Mouse (Mus musculus): Measurements from ENCODE around the gene Mfap1a. TPM values are rescaled to one million over a fixed set of nuclear protein-coding genes. Genes with fewer than 3 reads are reported as not detected.
A peak's percentile ranks its signal among the peaks of the same experiment; 100 is the strongest.
"Not testable (repeated sequence)": the region's sequence is repeated elsewhere in the genome, so short reads cannot be mapped to it uniquely, and the experiment has no call there.

Gene Mfap1a
- total RNA-seq (2015), result 20.5 and 25.2 TPM in 2 replicates
- 33.5 and 39.0 TPM in 2 replicates for total RNA-seq (2017)

DNA sequence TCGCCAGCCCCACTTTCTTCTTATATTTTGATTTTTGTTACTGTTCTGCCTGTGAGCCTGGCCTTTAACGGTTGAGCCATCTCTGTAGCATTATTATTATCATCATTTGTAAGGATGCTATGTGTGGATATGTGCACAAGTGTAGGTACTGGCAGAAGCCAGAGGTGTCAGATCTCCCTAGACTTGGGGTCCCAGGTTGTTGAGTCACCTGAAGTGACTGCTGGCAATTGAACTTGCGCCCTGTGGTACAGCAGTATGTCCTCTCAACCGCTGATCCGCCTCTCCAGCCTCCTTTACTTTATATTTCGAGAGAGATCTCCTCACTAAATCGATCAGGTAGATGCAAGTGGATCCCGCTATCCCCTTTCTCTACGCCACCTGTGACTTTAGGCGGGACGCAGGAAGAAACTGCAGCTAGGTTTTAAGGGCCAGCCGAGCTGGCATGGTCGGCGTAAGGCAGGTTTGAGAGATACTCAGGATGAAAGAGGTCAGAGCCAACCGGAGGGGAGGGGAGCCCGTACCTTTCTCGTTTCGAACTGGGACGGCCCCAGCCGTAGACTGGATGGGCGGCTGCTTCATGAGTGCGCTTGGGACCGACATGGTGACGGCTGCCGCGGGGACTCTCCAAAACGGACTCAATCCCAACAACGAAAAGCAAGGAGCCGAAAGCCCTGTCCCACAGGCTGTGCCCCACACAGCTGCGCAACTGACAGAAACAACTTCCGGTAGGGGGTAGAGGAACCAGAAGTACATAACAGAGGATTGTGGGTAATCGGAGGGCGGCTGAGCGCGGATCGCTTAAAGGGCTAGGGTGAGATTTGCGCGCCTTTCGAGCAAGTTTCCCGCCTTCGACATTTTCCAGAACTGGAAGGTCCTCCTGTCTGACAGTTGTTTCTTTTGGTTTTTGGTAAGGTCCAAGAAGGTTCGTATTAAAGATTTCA is at the start of gene Mfap1a, which contains the start of gene Wdr76:
Mfap1a (minus strand) TSS at position 724 of the 941 bp plus-strand sequence.
Wdr76 (plus strand) TSS at position 782 of the 941 bp plus-strand sequence.
- peak; percentile 98 for ATAC-seq (replicated peaks; ENCODE audit: poor library complexity)

GRCm38 (mm10) chr2:121551271-121551670 is 44.8 kb upstream of the Mfap1a start:
- no peak for ATAC-seq (replicated peaks; ENCODE audit: poor library complexity)

DNA sequence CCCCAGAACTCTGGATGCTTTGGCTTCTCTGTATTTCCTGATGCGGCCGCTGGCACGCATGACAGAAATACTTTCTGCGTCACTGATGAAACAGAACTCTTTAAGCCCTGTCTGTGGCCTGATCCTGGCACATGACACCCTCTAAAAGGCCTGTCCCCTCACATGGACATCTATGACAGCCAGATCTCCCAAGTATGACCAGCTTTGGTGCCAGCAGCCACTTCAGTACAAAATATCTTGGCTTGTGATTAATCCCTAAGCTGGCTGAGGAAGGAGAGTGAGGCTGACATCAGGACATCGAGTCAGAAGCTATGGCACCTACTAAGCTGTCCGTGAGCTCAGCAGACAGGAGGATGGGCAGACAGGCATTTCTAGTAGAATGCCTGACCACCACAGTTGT is 43.2 kb upstream of the Mfap1a start:
- ATAC-seq (replicated peaks; ENCODE audit: poor library complexity), result no peak

GRCm38 (mm10) chr2:121544829-121545228 is 38.4 kb upstream of the Mfap1a start:
- peak; percentile 63; the same call in 1 of the 2 replicates for ATAC-seq (replicated peaks; ENCODE audit: poor library complexity)

DNA sequence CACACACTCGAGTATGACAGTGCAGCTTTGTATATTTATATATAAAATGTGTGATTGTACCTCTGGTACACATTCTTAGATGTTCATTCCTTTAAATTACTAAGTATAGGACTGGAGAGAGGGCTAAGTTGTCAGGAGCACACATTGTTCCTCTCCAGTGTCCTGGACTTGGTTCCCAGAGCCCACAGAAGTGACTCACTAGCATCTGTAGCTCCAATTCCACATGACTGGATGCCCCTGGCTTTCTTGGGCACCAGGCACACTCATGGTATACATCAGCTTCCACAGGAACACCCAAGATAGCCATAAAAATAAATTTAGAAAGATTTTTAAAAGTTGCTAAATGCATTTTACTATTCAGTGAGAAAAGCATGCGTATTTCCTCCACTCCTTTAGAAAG is 18.6 kb upstream of the Mfap1a start:
- no peak for ATAC-seq (replicated peaks; ENCODE audit: poor library complexity)

DNA sequence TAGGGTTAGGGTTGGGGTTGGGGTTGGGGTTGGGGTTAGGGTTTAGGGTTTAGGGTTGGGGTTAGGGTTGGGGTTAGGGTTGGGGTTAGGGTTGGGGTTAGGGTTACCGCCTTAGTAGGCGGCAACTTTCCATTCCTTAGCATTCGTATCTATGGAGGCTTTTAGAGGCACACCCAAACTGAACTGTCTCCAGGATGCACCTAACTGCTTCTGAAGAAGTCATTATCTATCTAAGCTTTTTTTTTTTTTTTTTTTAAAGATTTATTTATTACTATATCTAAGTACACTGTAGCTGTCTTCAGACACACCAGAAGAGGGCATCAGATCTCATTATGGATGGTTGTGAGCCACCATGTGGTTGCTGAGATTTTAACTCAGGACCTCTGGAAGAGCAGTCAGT is 16.4 kb upstream of the Mfap1a start:
- not testable (repeated sequence) for ATAC-seq (replicated peaks; ENCODE audit: poor library complexity)

DNA sequence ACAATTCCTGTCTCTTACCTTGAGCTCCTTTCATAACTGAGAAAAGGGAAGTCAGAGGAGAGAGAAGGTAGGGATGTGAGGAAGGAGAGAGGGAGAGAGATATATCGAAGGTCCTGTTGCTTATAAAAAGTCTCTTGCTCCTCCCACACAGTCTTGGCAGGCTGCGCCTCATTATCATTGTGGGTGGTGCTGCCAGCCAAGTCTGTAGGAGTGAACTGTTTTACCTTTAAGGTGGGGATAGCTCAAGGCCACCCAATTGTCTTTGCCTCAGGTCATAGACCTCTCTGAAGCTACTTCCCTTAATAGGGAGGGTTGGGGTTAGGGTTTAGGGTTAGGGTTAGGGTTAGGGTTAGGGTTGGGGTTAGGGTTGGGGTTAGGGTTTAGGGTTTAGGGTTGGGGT is 15.5 kb upstream of the Mfap1a start:
- ATAC-seq (replicated peaks; ENCODE audit: poor library complexity), result peak; percentile 69

- ATAC-seq (replicated peaks; ENCODE audit: poor library complexity), result not testable (repeated sequence)
Observed at GRCm38 (mm10) chr2:121518711-121519110, 12.2 kb upstream of the Mfap1a start.

DNA sequence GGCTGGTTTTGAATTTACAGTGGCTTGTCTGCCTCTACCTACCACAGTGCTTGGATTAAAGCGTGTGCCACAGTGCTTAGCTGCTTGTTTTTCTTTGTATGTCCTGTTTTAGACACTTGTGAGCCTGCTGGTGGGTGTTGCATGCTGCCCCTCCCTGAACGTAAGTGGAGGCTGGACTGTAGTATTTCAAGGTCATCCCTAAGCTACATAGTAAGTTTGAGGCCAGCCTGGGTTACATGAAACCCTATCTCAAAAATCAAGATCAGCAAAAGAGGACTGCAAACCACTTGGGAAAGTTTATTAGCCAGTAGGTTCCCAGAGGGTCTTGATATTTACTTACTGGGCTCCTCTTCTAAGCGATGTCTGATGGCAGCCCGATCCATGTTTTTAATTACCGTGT is 11.6 kb upstream of the Mfap1a start:
- ATAC-seq (replicated peaks; ENCODE audit: poor library complexity), result no peak

GRCm38 (mm10) chr2:121514211-121514610 is 7.7 kb upstream of the Mfap1a start:
- no peak for ATAC-seq (replicated peaks; ENCODE audit: poor library complexity)

GRCm38 (mm10) chr2:121512991-121513765 is 6.7 kb upstream of the Mfap1a start:
- ATAC-seq (replicated peaks; ENCODE audit: poor library complexity), result peak; percentile 55

GRCm38 (mm10) chr2:121511401-121511800 is 4.9 kb upstream of the Mfap1a start:
- no peak for ATAC-seq (replicated peaks; ENCODE audit: poor library complexity)

DNA sequence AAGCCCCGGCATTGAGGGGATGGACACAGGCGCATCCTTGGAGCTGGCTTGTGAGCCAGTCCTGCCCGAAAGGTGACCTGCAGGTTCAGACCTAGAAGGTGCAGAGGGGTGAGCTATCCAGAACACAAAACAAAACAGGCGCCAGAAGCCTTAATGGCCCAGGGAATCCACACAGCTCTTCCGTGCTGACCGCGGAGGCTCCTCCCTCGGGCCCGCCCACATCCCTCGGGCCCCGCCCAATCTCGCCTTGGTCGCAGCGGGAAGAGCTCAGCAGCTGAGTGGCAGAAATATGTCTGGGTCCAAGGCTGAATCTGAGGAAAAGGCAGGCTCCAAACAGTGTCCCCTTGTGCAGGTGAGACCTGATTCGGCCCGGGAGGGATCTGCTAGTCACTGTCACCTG is 3.1 kb upstream of the Mfap1a start:
- peak; percentile 56 for ATAC-seq (replicated peaks; ENCODE audit: poor library complexity)

DNA sequence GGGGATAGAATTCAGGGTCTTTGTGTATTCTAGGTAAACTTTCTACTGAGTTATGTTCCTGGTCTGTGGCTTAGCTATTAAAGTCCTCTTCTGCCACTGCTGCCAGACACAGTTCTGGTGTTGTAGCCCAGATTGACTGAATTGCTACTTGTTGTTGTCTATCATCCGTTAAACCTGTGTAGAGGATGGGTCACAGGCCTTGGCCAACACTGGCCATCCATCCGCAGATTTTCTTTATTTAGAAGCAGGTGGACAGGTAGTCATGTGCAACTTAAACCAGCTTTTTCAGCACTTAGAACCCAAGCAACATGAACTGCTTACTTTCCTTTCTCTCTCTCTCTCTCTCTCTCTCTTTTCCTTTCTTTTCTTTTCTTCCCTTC is 1.5 kb upstream of the Mfap1a start:
- no peak for ATAC-seq (replicated peaks; ENCODE audit: poor library complexity)

DNA sequence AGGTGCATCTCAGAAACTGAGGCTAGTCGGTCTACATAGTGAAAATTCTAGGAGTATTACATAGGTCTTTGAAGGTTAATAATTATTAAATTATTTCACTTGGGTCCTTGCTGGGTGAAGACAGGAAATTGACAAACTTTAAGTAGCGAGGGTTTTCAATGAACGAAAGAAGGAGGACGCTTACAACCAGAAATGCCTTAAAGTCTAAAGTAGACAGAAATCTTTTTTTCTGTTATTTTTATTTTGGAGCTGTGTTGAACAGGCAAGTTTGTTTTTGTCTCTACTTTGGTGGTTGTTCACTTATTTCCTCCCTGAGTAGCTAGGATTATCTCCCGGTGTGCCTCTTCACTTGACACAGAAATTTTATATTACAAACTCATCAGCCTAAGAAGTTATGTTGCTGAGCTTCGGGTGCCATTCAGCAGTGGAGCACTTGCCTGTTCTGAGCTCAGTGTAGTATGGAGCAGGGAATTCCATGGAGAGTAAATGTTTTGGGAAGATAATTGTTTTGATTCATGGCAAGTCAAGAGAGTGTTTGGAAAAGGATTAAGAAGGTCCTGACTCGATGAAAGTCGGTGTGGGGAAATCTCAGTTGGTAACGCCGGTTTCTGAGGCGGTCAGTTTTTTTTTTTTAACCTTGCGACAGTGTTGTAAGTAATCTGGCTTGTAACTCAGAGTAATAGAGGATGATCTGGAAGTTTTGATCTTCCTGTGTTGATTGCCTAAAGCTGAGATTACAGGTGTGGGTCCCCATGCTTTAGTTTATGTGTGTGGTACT is 897 bp upstream of the Mfap1a start:
- no peak for ATAC-seq (replicated peaks; ENCODE audit: poor library complexity)

DNA sequence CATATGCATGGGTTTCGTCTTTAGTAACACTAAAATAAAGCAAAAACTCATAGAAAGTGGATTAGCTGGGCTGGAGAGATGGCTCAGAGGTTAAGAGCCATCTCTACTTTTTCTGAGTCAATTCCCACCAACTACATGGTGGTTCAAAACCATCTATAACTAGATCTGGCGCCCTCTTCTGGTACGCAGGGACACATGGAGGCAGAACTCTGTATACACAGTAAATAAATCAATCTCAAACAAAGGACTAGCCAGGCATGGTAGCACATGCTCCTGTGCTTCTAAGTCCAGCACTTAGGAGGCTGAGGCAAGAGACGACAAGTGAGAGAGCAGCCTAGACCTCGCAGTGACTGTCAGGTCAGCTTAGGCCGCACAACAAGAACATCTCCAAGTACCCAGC is 4.9 kb downstream of the Mfap1a start:
- peak; percentile 53 for ATAC-seq (replicated peaks; ENCODE audit: poor library complexity)

DNA sequence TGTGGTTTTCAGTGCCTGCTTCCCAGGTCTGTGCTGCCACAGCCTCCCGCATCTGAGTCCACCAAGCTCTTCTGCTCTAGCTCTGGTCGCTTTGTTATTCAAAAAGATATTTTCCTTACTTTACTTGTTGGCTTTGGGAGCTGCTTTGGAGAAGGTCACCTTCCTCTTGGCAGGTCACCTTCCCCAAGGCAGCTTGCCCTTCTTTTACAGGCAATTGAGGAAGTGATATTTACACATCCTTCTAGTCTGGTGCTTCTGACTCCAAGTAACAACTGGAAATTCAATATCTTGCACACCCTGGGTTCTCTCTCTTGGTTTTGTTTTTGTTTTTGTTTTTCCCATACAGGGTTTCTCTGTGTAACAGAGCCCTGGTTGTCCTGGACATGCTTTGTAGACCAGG is 22.1 kb downstream of the Mfap1a start:
- ATAC-seq (replicated peaks; ENCODE audit: poor library complexity), result peak; percentile 56

GRCm38 (mm10) chr2:121483576-121483975 is 22.9 kb downstream of the Mfap1a start:
- ATAC-seq (replicated peaks; ENCODE audit: poor library complexity), result no peak

DNA sequence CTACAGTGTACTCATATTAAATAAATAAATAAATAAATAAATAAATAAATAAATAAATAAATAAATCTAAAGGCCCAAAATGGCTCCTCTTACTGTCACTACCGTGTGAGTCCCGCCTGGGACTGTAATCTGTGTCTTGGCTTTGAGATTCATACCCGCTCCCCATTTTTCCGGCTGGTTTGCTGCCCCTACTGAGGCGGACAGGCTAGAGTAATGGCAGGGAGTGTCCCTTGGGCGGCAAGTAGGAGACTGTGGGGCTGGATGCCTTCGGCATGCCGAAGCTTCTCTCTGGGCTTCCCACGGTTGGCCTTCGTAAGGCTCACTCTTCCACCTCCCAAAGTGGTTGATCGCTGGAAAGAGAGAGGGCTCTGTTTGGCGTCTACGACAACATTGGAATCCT is 25.5 kb downstream of the Mfap1a start:
- ATAC-seq (replicated peaks; ENCODE audit: poor library complexity), result peak; percentile 30

DNA sequence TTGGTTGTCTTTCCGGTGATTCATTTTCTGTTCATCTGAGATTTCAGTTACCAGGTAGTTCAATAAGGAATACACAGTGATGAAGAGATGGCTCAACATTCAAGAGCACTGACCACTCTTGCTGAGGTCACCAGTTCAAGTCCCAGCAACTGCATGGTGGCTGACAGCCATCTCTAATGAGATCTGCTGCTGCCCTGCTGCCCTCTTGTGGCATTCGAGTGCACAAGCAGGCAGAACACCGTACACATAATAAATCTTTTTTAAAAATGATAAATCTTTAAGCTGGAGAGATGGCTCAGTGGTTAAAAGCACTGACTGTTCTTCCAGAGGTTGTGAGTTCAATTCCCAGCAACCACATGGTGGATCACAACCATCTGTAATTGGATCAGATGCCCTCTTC is 26.0 kb downstream of the Mfap1a start:
- peak; percentile 95 for ATAC-seq (replicated peaks; ENCODE audit: poor library complexity)

Data from megakaryocyte progenitor cell, adult 5-6 weeks (primary cell).